Mouse (Mus musculus) liver, embryonic 14.5 days (tissue): Measurements from ENCODE around the gene Tet1. TPM values are rescaled to one million over a fixed set of nuclear protein-coding genes. Genes with fewer than 3 reads are reported as not detected.

Source experiments
- ATAC-seq: fragments of 200-750 bp; cut with Nextera tagmentation; 2 replicates; pipeline ENCODE4 v1.8.0; 2017; ENCODE audit warnings: moderate number of reproducible peaks, mild to moderate bottlenecking, moderate library complexity; ENCODE audit not compliant: insufficient read depth
- DNase-seq, 3 experiments: peaks; one replicate each; pipeline ENCODE4 v3.0.0-alpha.2; 2012 to 2013; ENCODE audit warnings: low read depth in 3 of 3, low spot score in 3 of 3
- H3K27ac ChIP-seq: fragments of 300-500 bp; sonication (generic); 2 replicates; pipeline ENCODE4 v1.5.1; 2014; ENCODE audit warnings: moderate library complexity, mild to moderate bottlenecking, control low read depth, inconsistent platforms
- H3K27me3 ChIP-seq: fragments of 300-500 bp; sonication (generic); 2 replicates; pipeline ENCODE4 v1.6.1; 2014; ENCODE audit warnings: mild to moderate bottlenecking, low read length, moderate library complexity; ENCODE audit not compliant: control insufficient read depth, insufficient read depth
- H3K36me3 ChIP-seq: fragments of 300-500 bp; sonication (generic); replicated peaks from 2 replicates; pipeline ENCODE4 v1.6.1; 2014; ENCODE audit warnings: low read depth; ENCODE audit not compliant: control insufficient read depth, insufficient read depth
- H3K4me1 ChIP-seq, 2 experiments: fragments of 200-500 bp in 1 of 2; fragments of 300-500 bp in 1 of 2; sonication (generic) in 1 of 2; replicated peaks; 2 replicates each; pipeline ENCODE4 v1.6.1; 2012 to 2014; ENCODE audit warnings: antibody characterized with exemption in 1 of 2, inconsistent platforms in 1 of 2, low read length in 1 of 2; ENCODE audit not compliant: control insufficient read depth in 2 of 2, insufficient read depth in 2 of 2
- H3K4me2 ChIP-seq: fragments of 300-500 bp; sonication (generic); 2 replicates; pipeline ENCODE4 v1.6.1; 2014; ENCODE audit warnings: low read depth, mild to moderate bottlenecking, control low read depth, moderate library complexity
- H3K4me3 ChIP-seq, 2 experiments: fragments of 200-500 bp in 1 of 2; fragments of 300-500 bp in 1 of 2; sonication (generic) in 1 of 2; 2 replicates each; pipeline ENCODE4 v1.5.1; 2012 to 2014; ENCODE audit warnings: low read depth in 2 of 2, low read length in 2 of 2, mild to moderate bottlenecking in 2 of 2, control low read depth in 1 of 2, inconsistent platforms in 1 of 2, moderate library complexity in 1 of 2; ENCODE audit not compliant: insufficient read depth in 1 of 2
- H3K9ac ChIP-seq: fragments of 300-500 bp; sonication (generic); replicated peaks from 2 replicates; pipeline ENCODE4 v1.6.1; 2014; ENCODE audit warnings: mild to moderate bottlenecking, control low read depth, moderate library complexity
- H3K9me3 ChIP-seq: fragments of 300-500 bp; sonication (generic); 2 replicates; pipeline ENCODE4 v1.6.1; 2016; ENCODE audit warnings: low read length, mixed read lengths; ENCODE audit not compliant: control insufficient read depth
- CTCF ChIP-seq: IDR thresholded peaks from 2 replicates; pipeline ENCODE4 v1.5.1; 2016; ENCODE audit warnings: antibody characterized with exemption, low read depth, control low read depth
- EP300 ChIP-seq: IDR thresholded peaks from 2 replicates; pipeline ENCODE4 v1.6.1; 2016; ENCODE audit warnings: antibody characterized with exemption, low read depth
- WGBS: fragments of 180-500 bp; shearing (Covaris S2); extraction: QIAGEN DNeasy Blood & Tissue Kit; methylation state at CpG from one replicate; pipeline ENCODE4 v1.1.7; 2014; ENCODE audit not compliant: insufficient replicate concordance; 5-methylcytosine and 5-hydroxymethylcytosine counted together
- polyA plus RNA-seq, 2 experiments: library from polyadenylated mRNA; depleted of rRNA in 1 of 2; stranded (reverse) in 1 of 2; unstranded in 1 of 2; fragments of >200 nt; fragmentation: Nextera tagmentation in 1 of 2; extraction: Ambion mirVana in 1 of 2; gene quantifications; 2 replicates each; pipeline versions ENCODE4 v1.2.1 to v1.2.3; 2012 to 2014

The Tet1 gene
- polyA plus RNA-seq, 2 experiments: 0.23 to 0.99 TPM

- DNase-seq (no peak), ATAC-seq (no peak)
- TF ChIP-seq CTCF: no peak
- no peak for TF ChIP-seq EP300
- H3K4me1 ChIP-seq: peaks cover 0 to 5% of the 10 kb centered on the region in 2 experiments; a peak in 1 of 4 replicates
- no peaks in the 10 kb centered on the region for H3K36me3 ChIP-seq
- H3K4me3 ChIP-seq: no peak overlapping the region
- H3K4me2 ChIP-seq: no peak overlapping the region
- WGBS: 60% methylated on average over 7 of the region's 7 CpGs
- H3K9ac ChIP-seq: no peak overlapping the region
- H3K27ac ChIP-seq: no peak overlapping the region
- no peaks in the 10 kb centered on the region for H3K9me3 ChIP-seq
- H3K27me3 ChIP-seq: no peaks in the 10 kb centered on the region
These were observed 57.2 kb downstream of the Tet1 start for GRCm38 (mm10) chr10:62851578-62851977.

- no peak for TF ChIP-seq EP300
- no peak for TF ChIP-seq CTCF
- 52% methylated on average over 4 of the region's 4 CpGs for WGBS
- Histone ChIP-seq H3K4me1 (peaks cover 0 to 5% of the 10 kb centered on the region in 2 experiments; a peak in 1 of 4 replicates), H3K4me3 (no peak overlapping the region), H3K9ac (no peak overlapping the region), H3K36me3 (no peaks in the 10 kb centered on the region), H3K9me3 (no peaks in the 10 kb centered on the region), H3K27ac (no peak overlapping the region), H3K27me3 (no peaks in the 10 kb centered on the region), H3K4me2 (no peak overlapping the region)
- no peak for ATAC-seq
- DNase-seq: no peak
These were observed 57.8 kb downstream of the Tet1 start for GRCm38 (mm10) chr10:62851025-62851424.

- H3K36me3 ChIP-seq: no peaks in the 10 kb centered on the region
- no peak for DNase-seq
- WGBS: 61% methylated on average over 2 of the region's 2 CpGs
- no peaks in the 10 kb centered on the region for H3K4me1 ChIP-seq
- H3K4me3 ChIP-seq: no peak overlapping the region
- TF ChIP-seq EP300 (no peak), CTCF (no peak)
- H3K9ac ChIP-seq: no peak overlapping the region
- no peaks in the 10 kb centered on the region for H3K27me3 ChIP-seq
- H3K27ac ChIP-seq: no peak overlapping the region
- no peak overlapping the region for H3K4me2 ChIP-seq
- ATAC-seq: no peak
- H3K9me3 ChIP-seq: no peaks in the 10 kb centered on the region
These were observed 60.0 kb downstream of the Tet1 start for GRCm38 (mm10) chr10:62848783-62849182.

DNA sequence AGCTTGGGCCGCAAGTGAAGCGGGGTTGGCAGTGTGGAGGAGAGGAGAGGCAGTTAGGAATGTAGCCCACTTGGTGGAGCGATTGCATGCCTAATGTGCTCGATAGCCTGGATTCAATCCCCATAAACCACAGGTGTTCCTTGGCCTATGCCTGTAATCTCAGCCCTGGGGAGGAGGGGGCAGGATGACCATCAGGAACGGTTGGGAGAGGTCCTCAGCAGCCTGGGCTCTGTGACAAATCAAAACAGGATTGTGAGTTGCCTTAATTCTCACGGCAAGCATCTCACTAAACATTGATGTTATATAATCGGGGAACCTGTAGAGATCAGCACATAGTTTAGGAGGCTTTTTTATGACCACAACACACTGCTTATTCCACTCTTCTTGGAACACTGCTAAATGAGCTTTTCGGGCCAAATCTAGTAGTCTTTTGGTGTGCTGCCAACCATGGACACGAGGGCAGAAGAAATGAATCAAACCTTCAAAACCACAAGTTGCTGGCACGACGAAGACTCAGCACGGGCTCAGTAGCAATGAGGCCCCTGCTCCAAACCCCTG is 61.6 kb downstream of the Tet1 start:
- TF ChIP-seq EP300: no peak
- no peak for TF ChIP-seq CTCF
- no peaks in the 10 kb centered on the region for H3K9me3 ChIP-seq
- no peak overlapping the region for H3K27ac ChIP-seq
- WGBS: 62% methylated on average over 12 of the region's 12 CpGs
- no peak for ATAC-seq
- no peak overlapping the region for H3K4me3 ChIP-seq
- H3K36me3 ChIP-seq: no peaks in the 10 kb centered on the region
- no peaks in the 10 kb centered on the region for H3K4me1 ChIP-seq
- H3K27me3 ChIP-seq: no peaks in the 10 kb centered on the region
- no peak overlapping the region for H3K9ac ChIP-seq
- no peak overlapping the region for H3K4me2 ChIP-seq
- DNase-seq: no peak

- Histone ChIP-seq H3K9me3 (no peaks in the 10 kb centered on the region), H3K27me3 (no peaks in the 10 kb centered on the region), H3K27ac (no peak overlapping the region), H3K4me1 (no peaks in the 10 kb centered on the region), H3K4me3 (no peak overlapping the region), H3K4me2 (no peak overlapping the region), H3K9ac (no peak overlapping the region), H3K36me3 (no peaks in the 10 kb centered on the region)
- WGBS: 59% methylated on average over 9 of the region's 9 CpGs
- TF ChIP-seq EP300 (no peak), CTCF (no peak)
- DNase-seq: no peak
- ATAC-seq: no peak
These were observed 64.9 kb downstream of the Tet1 start for GRCm38 (mm10) chr10:62843787-62844491.
